Mouse (Mus musculus) thymus, adult 2 months (tissue): Measurements from ENCODE around the gene Ucp3.

ENCODE experiments used
- CTCF ChIP-seq: fragments of 200-500 bp; IDR thresholded peaks from 2 replicates; pipeline ENCODE4 v1.5.1; 2012; ENCODE audit warnings: mild to moderate bottlenecking, control low read depth, low read length, moderate library complexity, borderline replicate concordance; ENCODE audit not compliant: control insufficient read depth, poor library complexity, insufficient read depth; ENCODE audit errors: extremely low read depth
- POLR2A ChIP-seq: fragments of 200-500 bp; IDR thresholded peaks from 2 replicates; pipeline ENCODE4 v1.6.1; 2012; ENCODE audit warnings: mild to moderate bottlenecking, low read length, control low read depth, moderate library complexity; ENCODE audit not compliant: control insufficient read depth, poor library complexity, insufficient read depth; ENCODE audit errors: extremely low read depth

- TF ChIP-seq CTCF (no peak), POLR2A (no peak)
These were observed 33.7 kb downstream of the Ucp3 start for GRCm38 (mm10) chr7:100506494-100506893.
